Mouse (Mus musculus) spleen, adult 2 months (tissue): ENCODE results near the gene Rnaseh2b.

Experiments used
- CTCF ChIP-seq: fragments of 200-500 bp; IDR thresholded peaks from 2 replicates; pipeline ENCODE4 v1.5.1; 2011; ENCODE audit warnings: mild to moderate bottlenecking, inconsistent platforms; ENCODE audit not compliant: insufficient read depth, insufficient read length, insufficient replicate concordance; ENCODE audit errors: extremely low read depth
- POLR2A ChIP-seq: fragments of 200-500 bp; IDR thresholded peaks from 2 replicates; pipeline ENCODE4 v1.6.1; 2011; ENCODE audit warnings: low read depth, low read length, inconsistent platforms

- TF ChIP-seq POLR2A = no peak
- TF ChIP-seq CTCF = no peak
These were observed 87.0 kb downstream of the Rnaseh2b start for GRCm38 (mm10) chr14:62379391-62379790.
